Mouse (Mus musculus) monocyte, adult 2 months (primary cell): Measurements from ENCODE around the gene Nsmce4a.

Source experiments
- DNase-seq, 2 experiments: peaks; one replicate each; pipeline ENCODE4 v3.0.0; 2022; ENCODE audit warnings: low spot score in 2 of 2, low read depth in 1 of 2

Gene Nsmce4a

GRCm38 (mm10) chr7:130578066-130578465 lies 5.1 kb upstream of the Nsmce4a start:
- no peak for DNase-seq

DNA sequence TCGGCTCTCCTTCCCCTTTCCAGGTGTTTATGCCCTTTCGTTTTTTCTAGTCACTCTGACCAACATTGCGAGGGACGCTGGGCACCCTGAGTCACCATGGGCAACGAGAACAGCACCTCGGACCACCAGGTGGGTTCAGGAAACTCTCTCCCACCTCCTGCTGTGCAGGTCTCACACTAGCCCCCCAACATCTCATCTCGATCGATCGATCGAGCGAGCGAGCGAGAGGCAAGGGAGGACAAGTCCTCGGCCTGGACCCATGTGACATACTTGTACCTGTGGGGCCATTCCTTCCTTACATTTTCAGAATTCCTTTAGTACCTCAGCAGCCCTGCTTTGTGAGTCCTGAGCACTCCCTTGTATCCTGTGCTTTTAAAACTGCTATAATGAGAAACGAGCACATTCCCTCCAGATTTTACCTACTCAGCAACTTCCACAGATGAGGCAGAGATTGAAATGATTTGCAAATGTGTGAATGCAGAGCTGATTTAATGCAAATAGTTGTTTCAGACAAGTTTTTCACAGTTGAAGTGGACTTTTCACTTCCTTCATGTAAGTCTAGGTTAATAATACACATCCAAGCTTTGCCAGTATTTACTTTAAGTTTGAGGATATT lies 4.6 kb upstream of the Nsmce4a start, which contains the start of gene Tacc2:
Gene Tacc2, plus strand, starts transcription at position 51 of the 616 bp plus-strand sequence.
- DNase-seq = no peak

DNA sequence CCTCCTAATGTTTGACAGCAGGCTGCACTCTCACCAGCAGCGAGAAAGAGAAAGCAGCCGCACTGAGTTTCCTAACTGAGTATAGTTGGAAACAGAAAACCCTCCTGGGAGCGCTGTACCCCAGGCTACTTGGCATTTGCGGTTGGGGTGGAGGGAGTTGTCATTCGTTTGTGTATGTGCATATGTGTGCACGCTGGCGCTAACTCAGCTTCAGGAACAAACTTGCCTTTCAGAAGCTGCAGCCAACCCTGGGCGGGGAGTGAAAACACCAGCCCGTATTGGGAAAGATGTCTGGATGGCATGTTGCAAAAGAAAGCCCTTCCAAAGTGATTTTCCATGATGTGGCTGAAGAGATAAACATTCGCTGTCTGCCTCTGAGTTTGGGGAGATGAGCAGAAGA lies 4.1 kb upstream of the Nsmce4a start:
- no peak for DNase-seq

GRCm38 (mm10) chr7:130574211-130574991 lies 1.5 kb upstream of the Nsmce4a start:
- no peak for DNase-seq

DNA sequence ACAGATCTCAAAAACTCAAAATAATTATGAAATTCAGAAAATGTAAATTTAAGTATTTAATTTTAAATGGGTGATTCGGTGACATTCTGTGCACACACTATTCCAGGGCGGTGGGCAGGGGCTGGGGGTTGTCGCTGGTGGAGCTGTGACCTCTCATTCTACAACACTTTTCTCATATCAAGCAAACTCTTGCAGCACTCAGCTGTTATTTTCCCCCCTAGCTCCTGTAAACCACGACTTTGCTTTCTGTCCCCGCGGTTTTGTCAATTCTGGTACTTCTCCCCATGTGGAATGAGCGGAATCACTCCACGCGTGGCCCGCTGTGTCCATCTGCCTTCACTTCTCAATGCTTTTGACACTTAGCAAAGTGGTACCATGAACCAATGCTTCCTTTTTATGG lies 828 bp upstream of the Nsmce4a start:
- no peak for DNase-seq

GRCm38 (mm10) chr7:130570472-130570871 lies 2.4 kb downstream of the Nsmce4a start:
- DNase-seq = no peak

- DNase-seq = no peak
Measured at GRCm38 (mm10) chr7:130568783-130569436, 4.0 kb downstream of the Nsmce4a start.

GRCm38 (mm10) chr7:130564596-130564995 lies 8.3 kb downstream of the Nsmce4a start:
- no peak for DNase-seq

GRCm38 (mm10) chr7:130563880-130564279 lies 9.0 kb downstream of the Nsmce4a start:
- no peak for DNase-seq

- no peak for DNase-seq
Measured at GRCm38 (mm10) chr7:130563276-130563675, 9.6 kb downstream of the Nsmce4a start.

GRCm38 (mm10) chr7:130560933-130561332 lies 12.0 kb downstream of the Nsmce4a start:
- no peak for DNase-seq

- DNase-seq = no peak
Measured at GRCm38 (mm10) chr7:130558592-130558991, 14.3 kb downstream of the Nsmce4a start.

DNA sequence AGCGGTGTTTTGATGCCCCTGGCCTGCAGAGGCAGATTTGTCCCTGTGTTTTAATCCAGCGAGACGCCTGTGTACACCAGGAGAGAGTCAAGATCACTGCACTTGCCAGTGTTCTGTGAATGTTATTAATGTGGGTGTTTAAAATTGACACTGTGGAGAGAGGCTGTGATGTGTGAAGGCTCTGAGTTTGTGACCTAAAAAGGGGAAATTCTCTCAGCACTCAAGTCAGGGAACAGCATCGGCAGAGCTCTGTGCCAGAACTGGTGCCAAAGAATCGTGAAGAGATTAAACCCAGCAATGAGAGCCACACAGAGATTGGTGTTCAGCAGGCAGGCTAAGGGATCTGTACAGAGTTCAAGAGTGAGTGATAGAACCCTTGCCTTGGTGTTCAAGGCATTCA lies 17.3 kb downstream of the Nsmce4a start:
- no peak for DNase-seq

DNA sequence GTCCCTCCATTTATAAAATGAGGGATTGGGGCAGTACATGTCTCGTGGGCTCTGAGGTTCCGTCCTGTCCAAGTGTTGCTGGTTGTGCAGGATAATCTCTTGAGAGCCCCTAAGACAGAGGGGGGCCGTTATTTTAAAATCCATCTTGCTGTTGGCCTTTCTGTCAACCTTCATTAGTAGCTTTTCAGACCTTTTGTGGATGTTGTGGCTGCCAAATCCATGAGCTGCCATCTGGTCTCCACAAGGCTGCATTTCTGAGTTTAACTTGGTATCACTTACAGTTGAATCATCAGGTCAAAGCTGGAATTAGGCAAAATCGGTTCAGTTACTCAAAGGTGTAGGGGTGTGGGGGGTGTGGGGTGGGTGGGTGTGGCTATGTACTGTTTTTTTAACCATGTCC lies 19.6 kb downstream of the Nsmce4a start:
- no peak for DNase-seq

GRCm38 (mm10) chr7:130552780-130553179 lies 20.1 kb downstream of the Nsmce4a start:
- DNase-seq = no peak

DNA sequence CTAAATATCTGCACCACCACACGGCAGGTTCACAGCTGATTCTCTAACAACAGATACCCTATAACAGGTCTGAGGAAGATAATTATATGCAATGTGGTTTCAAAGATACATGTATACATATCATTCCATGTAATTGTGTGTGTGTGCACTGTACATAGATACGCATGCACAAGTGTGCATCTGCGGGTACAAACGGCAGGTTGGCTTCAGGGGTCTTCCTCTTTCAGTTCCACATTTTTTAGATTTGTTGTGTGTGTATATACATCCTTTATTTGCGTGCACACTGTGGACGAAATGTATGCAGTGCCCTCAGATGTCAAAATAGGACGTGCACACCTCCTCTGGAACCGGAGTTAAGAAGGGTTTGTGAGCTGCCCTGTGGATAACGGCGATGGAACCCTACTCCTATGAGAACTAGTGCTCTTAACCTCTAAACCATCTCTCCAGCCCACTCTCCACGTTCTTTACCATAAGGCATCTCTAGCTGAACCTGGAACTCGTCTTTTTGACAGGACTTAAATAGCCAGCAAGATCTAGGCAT lies 25.2 kb downstream of the Nsmce4a start:
- no peak for DNase-seq

DNA sequence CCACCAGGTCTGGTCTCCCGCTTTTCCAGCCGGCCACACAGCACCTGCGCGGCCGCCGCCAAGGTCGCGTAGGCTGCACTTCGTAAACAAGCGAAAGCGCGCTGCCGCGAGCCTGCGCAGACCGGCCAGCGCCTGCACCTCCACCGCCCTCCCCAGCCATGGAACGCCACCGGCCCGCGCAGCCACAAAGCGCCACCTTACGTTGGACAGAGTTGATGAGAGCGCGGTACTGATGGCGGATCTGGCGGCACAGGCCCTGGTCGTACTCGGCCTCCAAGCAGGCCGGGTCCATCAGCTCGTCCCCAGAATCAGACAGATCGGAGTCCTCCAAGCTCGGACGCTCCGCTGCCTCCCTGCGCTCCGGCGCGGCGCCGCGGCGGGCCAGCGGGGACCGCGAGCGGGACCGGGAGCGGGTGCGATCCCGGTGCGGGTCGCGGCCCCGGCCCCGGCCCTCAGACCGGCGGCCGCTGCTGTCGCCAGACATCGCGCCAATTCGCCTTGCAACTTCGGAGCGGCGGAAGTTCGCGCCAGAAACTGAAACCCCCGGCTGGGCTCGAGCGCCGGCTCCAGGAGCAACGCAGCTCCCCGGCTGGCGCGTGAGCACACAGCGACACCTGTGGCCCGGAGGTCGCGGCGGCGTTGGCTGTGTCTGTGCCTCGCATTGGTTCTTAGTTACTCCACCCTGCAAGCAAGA lies 26.0 kb downstream of the Nsmce4a start:
- peak; percentile 66 to 84 for DNase-seq

DNA sequence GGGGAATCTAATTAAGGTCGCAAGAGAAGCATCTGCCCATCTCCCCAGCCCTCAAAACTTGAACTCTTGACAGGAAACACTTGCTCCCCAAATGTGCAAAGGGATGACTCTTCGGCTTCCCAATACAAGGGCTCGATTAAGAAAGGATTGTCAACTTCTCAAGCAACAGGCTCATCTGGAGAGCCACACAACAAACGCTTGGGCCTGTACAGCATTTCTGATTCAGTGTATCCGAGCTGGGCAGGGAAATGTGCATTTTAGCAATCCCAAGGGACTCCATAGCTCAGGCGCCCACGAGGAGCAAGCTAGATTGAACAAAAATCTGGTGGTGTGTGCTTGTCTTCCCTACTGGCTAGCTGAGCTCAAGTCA lies 26.5 kb downstream of the Nsmce4a start:
- DNase-seq = no peak

GRCm38 (mm10) chr7:130545893-130546292 lies 27.0 kb downstream of the Nsmce4a start:
- DNase-seq = no peak

DNA sequence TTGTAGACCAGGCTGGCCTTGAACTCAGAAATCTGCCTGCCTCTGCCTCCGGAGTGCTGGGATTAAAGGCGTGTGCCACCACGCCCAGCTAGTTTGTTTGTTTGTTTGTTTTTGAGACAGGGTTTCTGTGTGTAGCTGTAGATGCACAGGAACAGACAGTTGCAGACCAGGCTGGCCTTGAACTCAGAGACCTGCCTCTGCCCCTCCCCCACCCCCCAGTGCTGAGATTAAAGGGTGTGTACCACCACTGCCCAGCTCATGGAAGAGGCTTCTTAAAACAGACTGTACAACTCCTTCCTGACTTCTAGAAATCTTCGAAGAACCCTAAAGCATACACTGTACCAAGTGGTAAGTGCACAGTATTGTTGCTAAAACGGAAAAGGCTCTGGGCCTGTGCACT lies 27.5 kb downstream of the Nsmce4a start:
- DNase-seq = no peak

GRCm38 (mm10) chr7:130543181-130543580 lies 29.7 kb downstream of the Nsmce4a start:
- DNase-seq = no peak
